Mouse (Mus musculus) C2C12 (cell line): ENCODE measurements around the gene Sart1. TPM values are rescaled to one million over a fixed set of nuclear protein-coding genes. Genes with fewer than 3 reads are reported as not detected.

ENCODE experiments used
- H3K27me3 ChIP-seq: one replicate; pipeline ENCODE4 v1.6.1; 2011; ENCODE audit not compliant: control insufficient read depth, insufficient read depth, insufficient read length
- H3K36me3 ChIP-seq: one replicate; pipeline ENCODE4 v1.6.1; 2011; ENCODE audit not compliant: control insufficient read depth, insufficient read depth
- H3K4me3 ChIP-seq: one replicate; pipeline ENCODE4 v1.5.1; 2011; ENCODE audit warnings: mild to moderate bottlenecking, control low read depth; ENCODE audit not compliant: poor library complexity, insufficient read depth, severe bottlenecking
- H3K79me2 ChIP-seq: one replicate; pipeline ENCODE4 v1.6.1; 2011; ENCODE audit not compliant: control insufficient read depth, insufficient read depth
- H3K79me3 ChIP-seq: one replicate; pipeline ENCODE4 v1.6.1; 2011; ENCODE audit warnings: low read depth, control low read depth
- H3ac ChIP-seq: one replicate; pipeline ENCODE3; 2011; ENCODE audit warnings: low read depth; ENCODE audit not compliant: control insufficient read depth, insufficient read length
- CEBPB ChIP-seq: IDR thresholded peaks from one replicate; pipeline ENCODE4 v1.6.1; 2011; ENCODE audit warnings: low read depth, mild to moderate bottlenecking, control low read depth, moderate library complexity
- CTCF ChIP-seq: IDR thresholded peaks from one replicate; pipeline ENCODE4 v1.5.1; 2011; ENCODE audit not compliant: control insufficient read depth, insufficient read depth, insufficient read length
- FOSL1 ChIP-seq: IDR thresholded peaks from one replicate; pipeline ENCODE4 v1.8.0; 2011; ENCODE audit warnings: mild to moderate bottlenecking, low read length; ENCODE audit not compliant: poor library complexity, insufficient read depth, severe bottlenecking
- MAX ChIP-seq: IDR thresholded peaks from one replicate; pipeline ENCODE4 v1.6.1; 2011; ENCODE audit warnings: mild to moderate bottlenecking, control low read depth
- MYOD1 ChIP-seq: IDR thresholded peaks from one replicate; pipeline ENCODE4 v1.6.1; 2011; ENCODE audit warnings: low read depth; ENCODE audit not compliant: control insufficient read depth, insufficient read length
- MYOG ChIP-seq: IDR thresholded peaks from one replicate; pipeline ENCODE4 v1.6.1; 2011; ENCODE audit not compliant: control insufficient read depth, insufficient read length; ENCODE audit errors: extremely low read depth
- USF1 ChIP-seq: IDR thresholded peaks from one replicate; pipeline ENCODE4 v1.6.1; 2011; ENCODE audit warnings: low read depth, mild to moderate bottlenecking, control low read depth, moderate library complexity
- long read RNA-seq, 2 experiments: library from polyadenylated mRNA; unstranded; transcript quantifications; one replicate each; pipeline ENCODE4 v2.0.0; 2019 to 2020
- polyA plus RNA-seq: library from polyadenylated mRNA; unstranded; fragments of >200 nt; fragmentation: generic; extraction: Trizol; gene quantifications from one replicate; pipeline ENCODE4 v1.2.1, GENCODE M21; 2012; ENCODE audit warnings: missing spikeins

Gene Sart1
- 68.5 TPM for polyA plus RNA-seq
- long read RNA-seq, experiment 1, full-length matches to known transcripts: 16 of 46 reads
- long read RNA-seq, experiment 1, partial matches to known transcripts: 29 of 46 reads
- long read RNA-seq, experiment 1, other reads (novel, unspliced or antisense): 1 of 46 reads
- long read RNA-seq, experiment 2, full-length matches to known transcripts: 55 of 68 reads
- long read RNA-seq, experiment 2, partial matches to known transcripts: 8 of 68 reads
- long read RNA-seq, experiment 2, other reads (novel, unspliced or antisense): 5 of 68 reads

GRCm38 (mm10) chr19:5388588-5389242 lies at the start of gene Sart1:
Sart1 (minus strand) TSS chr19:5388703.
- TF ChIP-seq MAX: no peak
- TF ChIP-seq CEBPB: no peak
- no peak for TF ChIP-seq CTCF
- no peak for TF ChIP-seq MYOG
- TF ChIP-seq MYOD1: no peak
- no peak for TF ChIP-seq FOSL1
- no peak for TF ChIP-seq USF1
- Histone ChIP-seq H3K4me3 (peak within 1 kb of the TSS; percentile 91), H3K79me2 (peaks cover 63% of the 10 kb centered on the region), H3K79me3 (peaks cover 37% of the 10 kb centered on the region), H3ac (peak within 1 kb of the TSS; percentile 98), H3K36me3 (peaks cover 23% of the 10 kb centered on the region), H3K27me3 (no peaks in the 10 kb centered on the region)

GRCm38 (mm10) chr19:5433951-5434350 lies 45.4 kb upstream of the Sart1 start:
- Histone ChIP-seq H3K27me3 (no peaks in the 10 kb centered on the region), H3ac (peak overlapping the region; percentile 44), H3K79me2 (no peaks in the 10 kb centered on the region), H3K36me3 (no peaks in the 10 kb centered on the region), H3K79me3 (no peaks in the 10 kb centered on the region), H3K4me3 (no peak overlapping the region)
- TF ChIP-seq MAX (no peak), MYOD1 (no peak), CEBPB (no peak), USF1 (no peak), CTCF (no peak), MYOG (no peak), FOSL1 (no peak)

GRCm38 (mm10) chr19:5432992-5433852 lies 44.7 kb upstream of the Sart1 start:
- TF ChIP-seq USF1: no peak
- TF ChIP-seq MAX: peak; percentile 24
- peak; percentile 83 for TF ChIP-seq FOSL1
- TF ChIP-seq CEBPB: no peak
- TF ChIP-seq MYOD1: peak; percentile 4
- TF ChIP-seq CTCF: no peak
- H3K36me3 ChIP-seq: no peaks in the 10 kb centered on the region
- H3K27me3 ChIP-seq: no peaks in the 10 kb centered on the region
- H3ac ChIP-seq: peak overlapping the region; percentile 58
- H3K79me3 ChIP-seq: no peaks in the 10 kb centered on the region
- H3K79me2 ChIP-seq: peaks cover 7% of the 10 kb centered on the region
- H3K4me3 ChIP-seq: no peak overlapping the region

- Histone ChIP-seq H3K4me3 (no peak overlapping the region), H3ac (peak overlapping the region; percentile 4), H3K36me3 (peaks cover 4% of the 10 kb centered on the region), H3K79me3 (peaks cover 6% of the 10 kb centered on the region), H3K27me3 (no peaks in the 10 kb centered on the region), H3K79me2 (peaks cover 19% of the 10 kb centered on the region)
- TF ChIP-seq MYOD1 (peak; percentile 18), FOSL1 (no peak), CEBPB (peak; percentile 58)
These were observed 43.5 kb upstream of the Sart1 start for GRCm38 (mm10) chr19:5431911-5432464.

- no peak overlapping the region for H3K4me3 ChIP-seq
- peaks cover 22% of the 10 kb centered on the region for H3K79me3 ChIP-seq
- peaks cover 35% of the 10 kb centered on the region for H3K79me2 ChIP-seq
- H3ac ChIP-seq: no peak overlapping the region
- TF ChIP-seq CEBPB: no peak
- TF ChIP-seq MYOD1: peak; percentile 93
- peaks cover 14% of the 10 kb centered on the region for H3K36me3 ChIP-seq
- H3K27me3 ChIP-seq: no peaks in the 10 kb centered on the region
These were observed 41.9 kb upstream of the Sart1 start for GRCm38 (mm10) chr19:5430408-5430807.
